Mouse (Mus musculus) heart, postnatal 0 days (tissue): Measurements from ENCODE around the gene Cdyl.

ENCODE experiments used
- CTCF ChIP-seq: IDR thresholded peaks from 2 replicates; pipeline ENCODE4 v1.5.1; 2016; ENCODE audit warnings: antibody characterized with exemption, control low read depth, low read depth
- EP300 ChIP-seq: IDR thresholded peaks from 2 replicates; pipeline ENCODE4 v1.6.1; 2016; ENCODE audit warnings: antibody characterized with exemption, low read depth

DNA sequence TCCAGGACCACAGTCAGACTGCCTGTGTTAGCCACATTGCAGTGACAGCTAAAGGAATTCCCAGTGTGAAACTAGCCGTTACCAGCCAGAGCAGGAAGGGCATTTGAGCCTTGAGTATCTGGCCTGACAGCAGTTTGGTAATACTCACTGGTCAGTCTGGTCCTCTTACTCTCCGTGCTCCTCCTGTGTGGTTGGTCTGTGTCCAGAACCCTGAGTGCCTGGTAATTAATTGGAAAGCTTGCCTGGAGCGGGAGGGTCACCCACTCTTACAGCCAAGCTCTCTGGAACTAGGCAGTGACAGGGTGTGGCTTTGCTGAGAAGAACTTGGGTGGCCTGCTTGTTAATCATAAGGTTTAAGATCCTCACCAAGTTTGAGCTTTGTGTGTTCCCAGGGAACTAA lies 189.1 kb downstream of the Cdyl start:
- TF ChIP-seq CTCF (no peak), EP300 (no peak)
